Mouse (Mus musculus) heart, embryonic 15.5 days (tissue): Measurements from ENCODE around the gene Efna2. TPM values are rescaled to one million over a fixed set of nuclear protein-coding genes. Genes with fewer than 3 reads are reported as not detected.

Experiments
- ATAC-seq: fragments of 200-750 bp; cut with Nextera tagmentation; replicated peaks from 2 replicates; pipeline ENCODE4 v1.8.0; 2017; ENCODE audit warnings: low read depth, moderate TSS enrichment; ENCODE audit not compliant: insufficient number of reproducible peaks, insufficient read depth, low FRiP score
- H3K27ac ChIP-seq: fragments of 300-500 bp; sonication (generic); 2 replicates; pipeline ENCODE4 v1.5.1; 2015; ENCODE audit warnings: mild to moderate bottlenecking, inconsistent platforms
- H3K27me3 ChIP-seq: fragments of 300-500 bp; sonication (generic); 2 replicates; pipeline ENCODE4 v1.6.1; 2015; ENCODE audit warnings: inconsistent platforms
- H3K36me3 ChIP-seq: fragments of 300-500 bp; sonication (generic); 2 replicates; pipeline ENCODE4 v1.6.1; 2015; ENCODE audit warnings: mild to moderate bottlenecking, inconsistent platforms
- H3K4me1 ChIP-seq: fragments of 300-500 bp; sonication (generic); replicated peaks from 2 replicates; pipeline ENCODE4 v1.6.1; 2015; ENCODE audit warnings: inconsistent platforms
- H3K4me2 ChIP-seq: fragments of 300-500 bp; sonication (generic); 2 replicates; pipeline ENCODE4 v1.6.1; 2015; ENCODE audit warnings: inconsistent platforms, mild to moderate bottlenecking, moderate library complexity
- H3K4me3 ChIP-seq: fragments of 300-500 bp; sonication (generic); 2 replicates; pipeline ENCODE4 v1.5.1; 2015; ENCODE audit warnings: mild to moderate bottlenecking, inconsistent platforms
- H3K9ac ChIP-seq: fragments of 300-500 bp; sonication (generic); 2 replicates; pipeline ENCODE4 v1.6.1; 2015; ENCODE audit warnings: mild to moderate bottlenecking, inconsistent platforms
- H3K9me3 ChIP-seq: fragments of 300-500 bp; sonication (generic); replicated peaks from 2 replicates; pipeline ENCODE4 v1.6.1; 2016; ENCODE audit warnings: inconsistent platforms
- WGBS: fragments of 180-500 bp; shearing (Covaris S2); methylation state at CpG from one replicate; pipeline ENCODE4 v1.1.7; 2015; ENCODE audit warnings: mixed read lengths; 5-methylcytosine and 5-hydroxymethylcytosine counted together
- polyA plus RNA-seq: library from polyadenylated mRNA; unstranded; fragments of >200 nt; fragmentation: Nextera tagmentation; extraction: Ambion mirVana; gene quantifications from 2 replicates; pipeline ENCODE4 v1.2.1, GENCODE M21; 2015

The Efna2 gene
- polyA plus RNA-seq, 1 experiment from 2014 or later, result 8.6 TPM

GRCm38 (mm10) chr10:80227166-80227539, 47.9 kb downstream of the Efna2 start:
- no peak for ATAC-seq
- Histone ChIP-seq H3K4me1 (peaks cover 23% of the 10 kb centered on the region), H3K9me3 (no peaks in the 10 kb centered on the region), H3K36me3 (peaks cover 14% of the 10 kb centered on the region), H3K27me3 (no peaks in the 10 kb centered on the region), H3K4me3 (peak overlapping the region; percentile 92), H3K4me2 (peak overlapping the region; percentile 93), H3K27ac (peak overlapping the region; percentile 93), H3K9ac (peak overlapping the region; percentile 97)
- 7% methylated on average over 10 of the region's 10 CpGs for WGBS

- Histone ChIP-seq H3K9ac (peak overlapping the region; percentile 97), H3K4me3 (peak overlapping the region; percentile 92), H3K27ac (peak overlapping the region; percentile 93), H3K4me1 (peaks cover 31% of the 10 kb centered on the region), H3K4me2 (peak overlapping the region; percentile 93), H3K36me3 (peaks cover 24% of the 10 kb centered on the region), H3K27me3 (no peaks in the 10 kb centered on the region), H3K9me3 (no peaks in the 10 kb centered on the region)
- WGBS, result 34% methylated on average over 15 of the region's 15 CpGs
- no peak for ATAC-seq
These were observed 48.8 kb downstream of the Efna2 start for GRCm38 (mm10) chr10:80227877-80228775.

DNA sequence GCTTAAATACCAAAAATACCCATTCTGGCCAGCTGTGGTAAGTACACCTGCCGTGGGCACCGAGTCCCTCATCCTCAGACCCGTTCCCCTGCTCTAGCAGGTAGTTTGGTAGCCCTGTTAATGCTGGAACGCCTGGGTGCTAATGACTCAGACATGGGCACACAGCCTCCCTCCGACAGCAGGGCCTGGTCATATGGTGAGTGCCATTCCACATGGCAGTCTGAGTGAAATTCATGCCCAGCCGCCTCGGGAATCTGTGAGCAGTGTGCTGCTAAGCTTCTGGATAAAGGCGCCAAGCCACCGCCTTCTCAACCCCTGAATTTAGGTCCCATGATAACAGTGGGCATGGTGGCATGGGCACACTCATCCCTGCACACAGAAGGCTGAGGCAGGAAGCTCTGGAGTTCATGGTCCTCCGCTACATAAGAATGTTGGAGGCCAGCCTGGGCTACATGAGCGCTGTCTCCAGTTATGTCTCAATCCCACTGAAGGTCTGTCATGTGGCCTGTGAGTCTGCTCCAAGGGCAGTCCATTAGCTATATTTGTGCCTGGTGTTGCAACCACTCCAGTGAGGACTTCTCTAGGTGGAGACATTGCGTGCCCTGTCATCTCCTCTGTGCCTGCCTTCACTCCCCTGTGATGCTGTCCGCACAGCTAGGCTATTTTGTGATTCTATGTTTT, 57.0 kb downstream of the Efna2 start:
- 92% methylated on average over 13 of the region's 13 CpGs for WGBS
- H3K4me1 ChIP-seq, result peaks cover 14% of the 10 kb centered on the region
- no peak overlapping the region for H3K9ac ChIP-seq
- H3K27me3 ChIP-seq, result no peaks in the 10 kb centered on the region
- no peaks in the 10 kb centered on the region for H3K9me3 ChIP-seq
- no peak overlapping the region for H3K27ac ChIP-seq
- peaks cover 90% of the 10 kb centered on the region for H3K36me3 ChIP-seq
- no peak for ATAC-seq
- no peak overlapping the region for H3K4me3 ChIP-seq
- no peak overlapping the region for H3K4me2 ChIP-seq

DNA sequence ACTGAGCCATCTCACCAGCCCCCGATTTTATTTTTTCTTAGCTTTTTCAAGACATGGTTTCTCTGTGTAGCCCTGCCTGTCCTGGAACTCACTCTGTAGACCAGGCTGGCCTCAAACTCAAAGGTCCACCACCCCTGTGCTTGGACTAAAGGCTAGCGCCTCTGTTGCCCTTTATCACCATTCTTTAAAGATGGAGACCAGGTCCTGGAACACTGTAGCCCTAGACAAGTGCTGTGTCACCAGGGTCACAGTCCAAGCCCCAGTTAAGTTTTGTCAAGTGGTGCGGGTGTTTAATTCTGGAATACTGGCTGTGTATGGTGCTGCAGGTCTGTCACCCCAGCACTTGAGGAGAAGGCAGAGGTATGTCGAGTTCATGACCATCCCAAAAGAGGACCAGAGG, 57.7 kb downstream of the Efna2 start:
- WGBS, result 86% methylated on average over 4 of the region's 4 CpGs
- peaks cover 95% of the 10 kb centered on the region for H3K36me3 ChIP-seq
- ATAC-seq, result no peak

GRCm38 (mm10) chr10:80238306-80238705, 59.0 kb downstream of the Efna2 start:
- 82% methylated on average over 3 of the region's 3 CpGs for WGBS
- H3K9ac ChIP-seq, result no peak overlapping the region
- H3K4me1 ChIP-seq, result peaks cover 22% of the 10 kb centered on the region
- H3K9me3 ChIP-seq, result no peaks in the 10 kb centered on the region
- H3K36me3 ChIP-seq, result peaks cover 87% of the 10 kb centered on the region
- no peak overlapping the region for H3K4me2 ChIP-seq
- H3K27ac ChIP-seq, result no peak overlapping the region
- no peaks in the 10 kb centered on the region for H3K27me3 ChIP-seq
- no peak overlapping the region for H3K4me3 ChIP-seq
- ATAC-seq, result no peak

More for the DNA sequence above, 57.7 kb downstream of the Efna2 start:
- no peak overlapping the region for H3K4me2 ChIP-seq
- peaks cover 21% of the 10 kb centered on the region for H3K4me1 ChIP-seq
- no peak overlapping the region for H3K27ac ChIP-seq
- H3K9ac ChIP-seq, result no peak overlapping the region
- H3K4me3 ChIP-seq, result no peak overlapping the region
- H3K9me3 ChIP-seq, result no peaks in the 10 kb centered on the region
- no peaks in the 10 kb centered on the region for H3K27me3 ChIP-seq

Other genes with a start within 250 kb of the Efna2 start
- gene Wdr18, start 219.3 kb upstream of the Efna2 start, polyA plus RNA-seq, result 56.7 and 66.6 TPM in 2 replicates
- 0.24 and 0.28 TPM in 2 replicates for gene Grin3b, start 208.8 kb upstream of the Efna2 start, polyA plus RNA-seq
- 16.2 and 19.6 TPM in 2 replicates for gene Tmem259, start 195.2 kb upstream of the Efna2 start, polyA plus RNA-seq
- 208 and 243 TPM in 2 replicates for gene Cnn2, start 190.9 kb upstream of the Efna2 start, polyA plus RNA-seq
- gene Abca7, start 183.0 kb upstream of the Efna2 start, polyA plus RNA-seq, result 2.1 and 3.9 TPM in 2 replicates
- 4.7 and 14.4 TPM in 2 replicates for gene Arhgap45, start 162.8 kb upstream of the Efna2 start, polyA plus RNA-seq
- gene Polr2e, start 139.7 kb upstream of the Efna2 start, polyA plus RNA-seq, result 115 and 136 TPM in 2 replicates
- gene Gpx4, start 132.3 kb upstream of the Efna2 start, polyA plus RNA-seq, result 628 and 658 TPM in 2 replicates
- 8.3 and 13.9 TPM in 2 replicates for gene Sbno2, start 73.9 kb upstream of the Efna2 start, polyA plus RNA-seq
- 10.0 and 14.2 TPM in 2 replicates for gene Stk11, start 63.7 kb upstream of the Efna2 start, polyA plus RNA-seq
- gene Atp5d, start 40.9 kb upstream of the Efna2 start, polyA plus RNA-seq, result 861 and 962 TPM in 2 replicates
- 1.7 and 2.9 TPM in 2 replicates for gene Cbarp, start 38.6 kb upstream of the Efna2 start, polyA plus RNA-seq
- gene Midn, start 31.2 kb upstream of the Efna2 start, polyA plus RNA-seq, result 11.6 and 16.8 TPM in 2 replicates
- gene Cirbp, start 13.5 kb upstream of the Efna2 start, polyA plus RNA-seq, result 86.7 and 90.2 TPM in 2 replicates
- 7.7 and 9.1 TPM in 2 replicates for gene 1600002K03Rik, start 6.5 kb upstream of the Efna2 start, polyA plus RNA-seq
- gene Mum1, start 47.0 kb downstream of the Efna2 start, polyA plus RNA-seq, result 32.7 and 40.5 TPM in 2 replicates
- gene Ndufs7, start 69.6 kb downstream of the Efna2 start, polyA plus RNA-seq, result 553 and 586 TPM in 2 replicates
- gene Gamt, start 81.5 kb downstream of the Efna2 start, polyA plus RNA-seq, result 47.7 and 52.9 TPM in 2 replicates
- 31.5 and 40.0 TPM in 2 replicates for gene Dazap1, start 82.0 kb downstream of the Efna2 start, polyA plus RNA-seq
- 525 and 544 TPM in 2 replicates for gene Rps15, start 113.0 kb downstream of the Efna2 start, polyA plus RNA-seq
- 0.96 and 2.1 TPM in 2 replicates for gene Apc2, start 116.5 kb downstream of the Efna2 start, polyA plus RNA-seq
- 32.4 and 36.8 TPM in 2 replicates for gene 2310011J03Rik, start 141.1 kb downstream of the Efna2 start, polyA plus RNA-seq
- 1.3 and 1.5 TPM in 2 replicates for gene Pcsk4, start 150.0 kb downstream of the Efna2 start, polyA plus RNA-seq
- gene Reep6, start 150.5 kb downstream of the Efna2 start, polyA plus RNA-seq, result 1.6 and 3.4 TPM in 2 replicates
- gene Adamtsl5, start 168.9 kb downstream of the Efna2 start, polyA plus RNA-seq, result 10.9 and 12.7 TPM in 2 replicates
- 0.06 and 0.09 TPM in 2 replicates for gene Plk5, start 177.0 kb downstream of the Efna2 start, polyA plus RNA-seq
- 4.8 and 5.2 TPM in 2 replicates for gene Mex3d, start 208.2 kb downstream of the Efna2 start, polyA plus RNA-seq
- gene Mbd3, start 220.1 kb downstream of the Efna2 start, polyA plus RNA-seq, result 122 and 177 TPM in 2 replicates
- 1,499 and 1,535 TPM in 2 replicates for gene Uqcr11, start 227.3 kb downstream of the Efna2 start, polyA plus RNA-seq